Mouse (Mus musculus): ENCODE data around the gene Tmem175. TPM values are rescaled to one million over a fixed set of nuclear protein-coding genes. Genes with fewer than 3 reads are reported as not detected.

The Tmem175 gene
- total RNA-seq, 2 experiments from 2014 or later, result 36.9 to 38.7 TPM

- DNase-seq (ENCODE audit: extremely low spot score in 1 of 2, low spot score in 2 of 2), result no peak
- intact Hi-C loops (cut with DNase I), result no loop called here
Observed at GRCm38 (mm10) chr5:108651136-108651720, 21.7 kb downstream of the Tmem175 start.

- intact Hi-C loops (cut with DNase I), result no loop called here
- no peak for DNase-seq (ENCODE audit: extremely low spot score in 1 of 2, low spot score in 2 of 2)
Observed at GRCm38 (mm10) chr5:108651823-108652222, 22.3 kb downstream of the Tmem175 start.

- intact Hi-C loops (cut with DNase I), result no loop called here
Observed at GRCm38 (mm10) chr5:108653341-108653740, 23.8 kb downstream of the Tmem175 start.

GRCm38 (mm10) chr5:108654444-108654990, 24.9 kb downstream of the Tmem175 start:
- intact Hi-C loops (cut with DNase I), result no loop called here
- no peak for DNase-seq (ENCODE audit: extremely low spot score in 1 of 2, low spot score in 2 of 2)

More at GRCm38 (mm10) chr5:108653341-108653740, 23.8 kb downstream of the Tmem175 start:
- DNase-seq (ENCODE audit: extremely low spot score in 1 of 2, low spot score in 2 of 2), result no peak

GRCm38 (mm10) chr5:108655381-108655780, 25.8 kb downstream of the Tmem175 start:
- intact Hi-C loops (cut with DNase I), result no loop called here
- DNase-seq (ENCODE audit: extremely low spot score in 1 of 2, low spot score in 2 of 2), result no peak

GRCm38 (mm10) chr5:108655891-108656650, 26.5 kb downstream of the Tmem175 start:
- intact Hi-C loops (cut with DNase I), result no loop called here

GRCm38 (mm10) chr5:108657406-108657805, 27.8 kb downstream of the Tmem175 start:
- intact Hi-C loops (cut with DNase I), result no loop called here

More at GRCm38 (mm10) chr5:108655891-108656650, 26.5 kb downstream of the Tmem175 start:
- DNase-seq (ENCODE audit: extremely low spot score in 1 of 2, low spot score in 2 of 2), result no peak

GRCm38 (mm10) chr5:108658611-108659010, 29.0 kb downstream of the Tmem175 start:
- DNase-seq (ENCODE audit: extremely low spot score in 1 of 2, low spot score in 2 of 2), result peak in 1 of 2 experiments; percentile 12
- intact Hi-C loops (cut with DNase I), result no loop called here

More at GRCm38 (mm10) chr5:108657406-108657805, 27.8 kb downstream of the Tmem175 start:
- no peak for DNase-seq (ENCODE audit: extremely low spot score in 1 of 2, low spot score in 2 of 2)

GRCm38 (mm10) chr5:108659698-108660631, 30.4 kb downstream of the Tmem175 start, which contains the start of gene Idua:
Gene Idua (plus strand): TSS chr5:108660331.
- DNase-seq (ENCODE audit: extremely low spot score in 1 of 2, low spot score in 2 of 2), result no peak
- intact Hi-C loops (cut with DNase I), result no loop called here

GRCm38 (mm10) chr5:108660632-108661268, 31.2 kb downstream of the Tmem175 start:
- peak; percentile 83 to 96 for DNase-seq (ENCODE audit: extremely low spot score in 1 of 2, low spot score in 2 of 2)
- intact Hi-C loops (cut with DNase I), result no loop called here

GRCm38 (mm10) chr5:108662772-108663171, 33.2 kb downstream of the Tmem175 start:
- intact Hi-C loops (cut with DNase I), result no loop called here
- no peak for DNase-seq (ENCODE audit: extremely low spot score in 1 of 2, low spot score in 2 of 2)

- intact Hi-C loops (cut with DNase I), result no loop called here
- no peak for DNase-seq (ENCODE audit: extremely low spot score in 1 of 2, low spot score in 2 of 2)
Observed at GRCm38 (mm10) chr5:108665066-108665465, 35.5 kb downstream of the Tmem175 start.

GRCm38 (mm10) chr5:108667370-108667769, 37.8 kb downstream of the Tmem175 start:
- intact Hi-C loops (cut with DNase I), result no loop called here
- DNase-seq (ENCODE audit: extremely low spot score in 1 of 2, low spot score in 2 of 2), result no peak

GRCm38 (mm10) chr5:108668387-108668932, 38.9 kb downstream of the Tmem175 start:
- intact Hi-C loops (cut with DNase I), result no loop called here

GRCm38 (mm10) chr5:108668977-108669936, 39.7 kb downstream of the Tmem175 start, which contains the start of gene Dgkq:
Gene Dgkq (minus strand): TSS chr5:108669672.
- peak; percentile 83 to 92 for DNase-seq (ENCODE audit: extremely low spot score in 1 of 2, low spot score in 2 of 2)
- intact Hi-C loops (cut with DNase I), result no loop called here

More at GRCm38 (mm10) chr5:108668387-108668932, 38.9 kb downstream of the Tmem175 start:
- no peak for DNase-seq (ENCODE audit: extremely low spot score in 1 of 2, low spot score in 2 of 2)

GRCm38 (mm10) chr5:108669986-108670385, 40.4 kb downstream of the Tmem175 start:
- intact Hi-C loops (cut with DNase I), result no loop called here

GRCm38 (mm10) chr5:108670785-108671184, 41.2 kb downstream of the Tmem175 start:
- DNase-seq (ENCODE audit: extremely low spot score in 1 of 2, low spot score in 2 of 2), result peak in 1 of 2 experiments; percentile 60

More at GRCm38 (mm10) chr5:108669986-108670385, 40.4 kb downstream of the Tmem175 start:
- no peak for DNase-seq (ENCODE audit: extremely low spot score in 1 of 2, low spot score in 2 of 2)

More at GRCm38 (mm10) chr5:108670785-108671184, 41.2 kb downstream of the Tmem175 start:
- intact Hi-C loops (cut with DNase I), result no loop called here

Data from left cerebral cortex, postnatal 10 days (tissue).